Mouse (Mus musculus) C2C12 (cell line): ENCODE data around the gene Zfp385b. TPM values are rescaled to one million over a fixed set of nuclear protein-coding genes. Genes with fewer than 3 reads are reported as not detected.

ENCODE experiments used
- H3K27me3 ChIP-seq: one replicate; pipeline ENCODE4 v1.6.1; 2011; ENCODE audit not compliant: control insufficient read depth, insufficient read depth, insufficient read length
- H3K36me3 ChIP-seq: one replicate; pipeline ENCODE4 v1.6.1; 2011; ENCODE audit not compliant: control insufficient read depth, insufficient read depth
- H3K4me3 ChIP-seq: one replicate; pipeline ENCODE4 v1.5.1; 2011; ENCODE audit warnings: mild to moderate bottlenecking, control low read depth; ENCODE audit not compliant: poor library complexity, insufficient read depth, severe bottlenecking
- H3K79me2 ChIP-seq: one replicate; pipeline ENCODE4 v1.6.1; 2011; ENCODE audit not compliant: control insufficient read depth, insufficient read depth
- H3K79me3 ChIP-seq: one replicate; pipeline ENCODE4 v1.6.1; 2011; ENCODE audit warnings: low read depth, control low read depth
- H3ac ChIP-seq: one replicate; pipeline ENCODE3; 2011; ENCODE audit warnings: low read depth; ENCODE audit not compliant: control insufficient read depth, insufficient read length
- CEBPB ChIP-seq: IDR thresholded peaks from one replicate; pipeline ENCODE4 v1.6.1; 2011; ENCODE audit warnings: low read depth, mild to moderate bottlenecking, control low read depth, moderate library complexity
- CTCF ChIP-seq: IDR thresholded peaks from one replicate; pipeline ENCODE4 v1.5.1; 2011; ENCODE audit not compliant: control insufficient read depth, insufficient read depth, insufficient read length
- FOSL1 ChIP-seq: IDR thresholded peaks from one replicate; pipeline ENCODE4 v1.8.0; 2011; ENCODE audit warnings: mild to moderate bottlenecking, low read length; ENCODE audit not compliant: poor library complexity, insufficient read depth, severe bottlenecking
- MAX ChIP-seq: IDR thresholded peaks from one replicate; pipeline ENCODE4 v1.6.1; 2011; ENCODE audit warnings: mild to moderate bottlenecking, control low read depth
- MYOD1 ChIP-seq: IDR thresholded peaks from one replicate; pipeline ENCODE4 v1.6.1; 2011; ENCODE audit warnings: low read depth; ENCODE audit not compliant: control insufficient read depth, insufficient read length
- MYOG ChIP-seq: IDR thresholded peaks from one replicate; pipeline ENCODE4 v1.6.1; 2011; ENCODE audit not compliant: control insufficient read depth, insufficient read length; ENCODE audit errors: extremely low read depth
- USF1 ChIP-seq: IDR thresholded peaks from one replicate; pipeline ENCODE4 v1.6.1; 2011; ENCODE audit warnings: low read depth, mild to moderate bottlenecking, control low read depth, moderate library complexity
- polyA plus RNA-seq: library from polyadenylated mRNA; unstranded; fragments of >200 nt; fragmentation: generic; extraction: Trizol; gene quantifications from one replicate; pipeline ENCODE4 v1.2.1, GENCODE M21; 2012; ENCODE audit warnings: missing spikeins

Zfp385b gene
- polyA plus RNA-seq, 1 experiment = 0.01 TPM

GRCm38 (mm10) chr2:77627622-77628231, 191.7 kb downstream of the Zfp385b start:
- no peaks in the 10 kb centered on the region for H3K79me3 ChIP-seq
- H3K4me3 ChIP-seq = no peak overlapping the region
- H3K27me3 ChIP-seq = no peaks in the 10 kb centered on the region
- no peaks in the 10 kb centered on the region for H3K36me3 ChIP-seq
- no peak overlapping the region for H3ac ChIP-seq
- no peak for TF ChIP-seq MAX
- no peak for TF ChIP-seq MYOD1
- no peak for TF ChIP-seq CTCF
- TF ChIP-seq CEBPB = no peak
- no peak for TF ChIP-seq USF1
- TF ChIP-seq MYOG = no peak
- TF ChIP-seq FOSL1 = no peak
- H3K79me2 ChIP-seq = no peaks in the 10 kb centered on the region

- no peaks in the 10 kb centered on the region for H3K36me3 ChIP-seq
- no peak overlapping the region for H3K4me3 ChIP-seq
- TF ChIP-seq USF1 = no peak
- no peak for TF ChIP-seq CTCF
- no peak for TF ChIP-seq MYOD1
- TF ChIP-seq CEBPB = no peak
- TF ChIP-seq MYOG = no peak
- no peak for TF ChIP-seq FOSL1
- TF ChIP-seq MAX = no peak
- no peaks in the 10 kb centered on the region for H3K27me3 ChIP-seq
- H3ac ChIP-seq = no peak overlapping the region
- H3K79me2 ChIP-seq = no peaks in the 10 kb centered on the region
- no peaks in the 10 kb centered on the region for H3K79me3 ChIP-seq
These were observed 200.8 kb downstream of the Zfp385b start for GRCm38 (mm10) chr2:77618686-77619085.

GRCm38 (mm10) chr2:77610303-77610991, 209.0 kb downstream of the Zfp385b start:
- TF ChIP-seq MYOG (no peak), CEBPB (no peak), FOSL1 (no peak), MAX (no peak), MYOD1 (no peak), USF1 (no peak), CTCF (no peak)
- no peaks in the 10 kb centered on the region for H3K27me3 ChIP-seq
- H3K36me3 ChIP-seq = no peaks in the 10 kb centered on the region
- H3K4me3 ChIP-seq = no peak overlapping the region
- no peaks in the 10 kb centered on the region for H3K79me2 ChIP-seq
- no peaks in the 10 kb centered on the region for H3K79me3 ChIP-seq
- H3ac ChIP-seq = no peak overlapping the region

- no peaks in the 10 kb centered on the region for H3K79me2 ChIP-seq
- no peaks in the 10 kb centered on the region for H3K79me3 ChIP-seq
- TF ChIP-seq MYOD1 (no peak), USF1 (no peak), CEBPB (no peak), CTCF (no peak), MAX (no peak), MYOG (no peak), FOSL1 (no peak)
- H3K36me3 ChIP-seq = no peaks in the 10 kb centered on the region
- no peak overlapping the region for H3ac ChIP-seq
- H3K27me3 ChIP-seq = no peaks in the 10 kb centered on the region
- H3K4me3 ChIP-seq = no peak overlapping the region
These were observed 210.0 kb downstream of the Zfp385b start for GRCm38 (mm10) chr2:77609452-77609851.

GRCm38 (mm10) chr2:77608666-77609065, 210.8 kb downstream of the Zfp385b start:
- H3K27me3 ChIP-seq = no peaks in the 10 kb centered on the region
- no peaks in the 10 kb centered on the region for H3K36me3 ChIP-seq
- H3K4me3 ChIP-seq = no peak overlapping the region
- H3ac ChIP-seq = no peak overlapping the region
- no peaks in the 10 kb centered on the region for H3K79me3 ChIP-seq
- H3K79me2 ChIP-seq = no peaks in the 10 kb centered on the region
- TF ChIP-seq MYOG (no peak), FOSL1 (no peak), CEBPB (no peak), MYOD1 (no peak), MAX (no peak), USF1 (no peak), CTCF (no peak)

- Histone ChIP-seq H3ac (no peak overlapping the region), H3K4me3 (no peak overlapping the region), H3K79me2 (no peaks in the 10 kb centered on the region), H3K36me3 (no peaks in the 10 kb centered on the region), H3K27me3 (no peaks in the 10 kb centered on the region), H3K79me3 (no peaks in the 10 kb centered on the region)
- TF ChIP-seq USF1 = no peak
- no peak for TF ChIP-seq CEBPB
- no peak for TF ChIP-seq CTCF
- TF ChIP-seq MYOG = no peak
- no peak for TF ChIP-seq MYOD1
- TF ChIP-seq MAX = no peak
- TF ChIP-seq FOSL1 = no peak
These were observed 226.0 kb downstream of the Zfp385b start for GRCm38 (mm10) chr2:77593461-77593860.
